9 mouse cellular contexts compared by ENCODE assay signal in genomic region chr11:83739241-83739640, GRCm38 (mm10). TPM values are rescaled to one million over a fixed set of nuclear protein-coding genes. Genes with fewer than 3 reads are reported as not detected.
DNase-seq lines count a peak whose midpoint lies in the region; ATAC-seq and TF ChIP-seq lines count a peak whose summit lies in the region.
"Had no signal": no experiment of that assay in that cellular context is flagged by ENCODE, and none has a peak within 500 bp of the region (broad histone marks: within the 10 kb centered on the region; RNA-seq: fewer than 3 reads in every experiment).

No protein-coding gene starts in this region.

- peak; percentile 54 for TF ChIP-seq CTCF in ES-Bruce4 (IDR thresholded peaks at IDR 0.05; ENCODE audit: low read depth, low read length)
- peak; percentile 90 for TF ChIP-seq CTCF in liver, postnatal 0 days (IDR thresholded peaks at IDR 0.05; ENCODE audit: low read depth)

- no peak for TF ChIP-seq EP300 in ES-Bruce4 (IDR thresholded peaks at IDR 0.05; ENCODE audit: insufficient read depth, low read depth, low read length)
- no peak for TF ChIP-seq EP300 in liver, postnatal 0 days (IDR thresholded peaks at IDR 0.05; ENCODE audit: low read depth)

- no peaks in the 10 kb centered on the region for H3K27me3 ChIP-seq in ES-Bruce4 (ENCODE audit: control insufficient read depth, insufficient read depth, low read length, poor library complexity, severe bottlenecking)
- H3K27me3 ChIP-seq in liver, postnatal 0 days (ENCODE audit: insufficient read depth, low read length): no peaks in the 10 kb centered on the region
- H3K27me3 ChIP-seq: liver, embryonic 15.5 days had no signal

- WGBS in liver, postnatal 0 days (ENCODE audit: insufficient replicate concordance): 22% methylated on average over 5 of the region's 5 CpGs

- no peaks in the 10 kb centered on the region for H3K4me1 ChIP-seq in ES-Bruce4 (ENCODE audit: control insufficient read depth, insufficient read depth, low read length)
- peaks cover 27% of the 10 kb centered on the region for H3K4me1 ChIP-seq in liver, postnatal 0 days (ENCODE audit: insufficient read depth)

- no peak for TF ChIP-seq POLR2A in ES-Bruce4 (IDR thresholded peaks at IDR 0.05; ENCODE audit: insufficient read depth, low read length)

- H3K36me3 ChIP-seq in ES-Bruce4 (ENCODE audit: control insufficient read depth, insufficient read depth, low read length, poor library complexity, severe bottlenecking): no peaks in the 10 kb centered on the region
- H3K36me3 ChIP-seq in liver, postnatal 0 days (replicated peaks; ENCODE audit: insufficient read depth, low read length): no peaks in the 10 kb centered on the region
- H3K36me3 ChIP-seq: liver, embryonic 15.5 days had no signal

- no peak for ATAC-seq in liver, postnatal 0 days

- peak; percentile 87 to 89 for DNase-seq in B cell, adult 2 months
- peak; percentile 29 for DNase-seq in c-Kit-positive CD71-positive TER-119-negative erythroid progenitor cells, embryonic 14.5 days (ENCODE audit: low read depth)
- peak; percentile 34 to 83 for DNase-seq in frontal cortex, postnatal 14 days (ENCODE audit: low spot score in 2 of 2)
- peak; percentile 75 to 87 for DNase-seq in kidney, postnatal 25 days
- DNase-seq in liver, postnatal 0 days: peak; percentile 74
- peak; percentile 61 for DNase-seq in right cerebral cortex, postnatal 25 days
- peak; percentile 61 to 68 for DNase-seq in urinary bladder, postnatal 36 days (ENCODE audit: low spot score in 2 of 2)

- H3K9me3 ChIP-seq in ES-Bruce4 (replicated peaks; ENCODE audit: control insufficient read depth, insufficient read depth, low read length, poor library complexity, severe bottlenecking): no peaks in the 10 kb centered on the region
- no peaks in the 10 kb centered on the region for H3K9me3 ChIP-seq in liver, postnatal 0 days (ENCODE audit: low read length)
- H3K9me3 ChIP-seq: liver, embryonic 15.5 days had no signal

- no peak overlapping the region for H3K4me3 ChIP-seq in ES-Bruce4 (ENCODE audit: low read depth, low read length)
- H3K4me3 ChIP-seq in liver, postnatal 0 days (ENCODE audit: low read depth, low read length): no peak overlapping the region
- H3K4me3 ChIP-seq: liver, embryonic 15.5 days had no signal

- no peak overlapping the region for H3K27ac ChIP-seq in ES-Bruce4 (ENCODE audit: insufficient read depth, low read length)
- no peak overlapping the region for H3K27ac ChIP-seq in liver, postnatal 0 days (ENCODE audit: low read depth)
- H3K27ac ChIP-seq: liver, embryonic 15.5 days had no signal

- H3K4me2 ChIP-seq in liver, postnatal 0 days (ENCODE audit: low read depth, low read length): no peak overlapping the region
- H3K4me2 ChIP-seq: liver, embryonic 15.5 days had no signal

- H3K9ac ChIP-seq in ES-Bruce4 (ENCODE audit: low read depth, poor library complexity, severe bottlenecking): no peak overlapping the region
- no peak overlapping the region for H3K9ac ChIP-seq in liver, postnatal 0 days (replicated peaks)
- H3K9ac ChIP-seq: liver, embryonic 15.5 days had no signal

RNA-seq across cellular contexts. Expression of gene Wfdc21, which starts 7.5 kb away (rescaled TPM):
- not detected in 2 replicates for polyA plus RNA-seq in ES-Bruce4 (2011; ENCODE audit: insufficient read depth, insufficient read length, low read depth, missing spikeins)
- polyA plus RNA-seq in liver, postnatal 0 days (2015; fragmentation: Nextera tagmentation; extraction: Ambion mirVana): 108 and 117 TPM in 2 replicates

RNA-seq across cellular contexts. Expression of gene Heatr6, which starts 14.3 kb away (rescaled TPM):
- 20.7 and 23.8 TPM in 2 replicates for polyA plus RNA-seq in ES-Bruce4 (2011; ENCODE audit: insufficient read depth, insufficient read length, low read depth, missing spikeins)
- 5.6 and 6.0 TPM in 2 replicates for polyA plus RNA-seq in liver, postnatal 0 days (2015; fragmentation: Nextera tagmentation; extraction: Ambion mirVana)

RNA-seq across cellular contexts. Expression of gene Wfdc18, which starts 30.4 kb away (rescaled TPM):
- not detected in 2 replicates for polyA plus RNA-seq in ES-Bruce4 (2011; ENCODE audit: insufficient read depth, insufficient read length, low read depth, missing spikeins)
- 0.38 and 0.76 TPM in 2 replicates for polyA plus RNA-seq in liver, postnatal 0 days (2015; fragmentation: Nextera tagmentation; extraction: Ambion mirVana)
- polyA plus RNA-seq: liver, embryonic 15.5 days had no signal

RNA-seq across cellular contexts. Expression of gene Wfdc17, which starts 35.5 kb away (rescaled TPM):
- polyA plus RNA-seq in ES-Bruce4 (2011; ENCODE audit: insufficient read depth, insufficient read length, low read depth, missing spikeins): not detected in 2 replicates
- polyA plus RNA-seq in liver, postnatal 0 days (2015; fragmentation: Nextera tagmentation; extraction: Ambion mirVana): 42.1 and 42.6 TPM in 2 replicates

Comparison
In these comparisons a context has a peak if more than half of its experiments do, and no peak if none do; other contexts are left out.
1. DNase-seq: peak in every context shown above with its lines; median percentile 88 in B cell, adult 2 months; 81 in kidney, postnatal 25 days; 74 in liver, postnatal 0 days; 64 in urinary bladder, postnatal 36 days; 61 in right cerebral cortex, postnatal 25 days; 58 in frontal cortex, postnatal 14 days; 29 in c-Kit-positive CD71-positive TER-119-negative erythroid progenitor cells, embryonic 14.5 days.
2. RNA of gene Wfdc21, which starts 7.5 kb away (polyA plus RNA-seq): 108 to 117 TPM in liver, postnatal 0 days; not detected in ES-Bruce4; every median in the first group is over 100 times any median in the second.